Mouse (Mus musculus): ENCODE data around the gene 9530068E07Rik.

DNA sequence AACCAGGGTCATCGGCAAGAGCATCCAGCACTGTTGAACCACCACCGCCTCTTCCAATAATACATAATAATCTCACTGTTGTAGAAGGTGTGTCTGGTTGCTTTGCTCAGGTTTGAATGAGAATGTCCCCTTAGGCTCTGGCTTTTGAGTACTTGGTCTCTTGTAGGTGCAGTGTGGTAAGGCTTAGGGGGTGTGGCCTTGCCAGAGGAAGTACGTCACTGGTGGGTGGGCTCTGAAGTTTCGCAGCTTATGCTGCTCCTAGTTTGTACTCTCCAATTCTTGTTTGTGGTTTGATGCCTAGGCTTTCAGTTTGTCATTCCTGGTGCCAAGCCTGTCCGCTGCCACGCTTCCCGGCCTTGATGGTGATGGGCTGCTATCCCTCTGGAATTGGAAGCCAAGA is 6.3 kb upstream of the 9530068E07Rik start:
- TF ChIP-seq POLR2A (IDR thresholded peaks at IDR 0.05; ENCODE audit: low read depth, low read length), result no peak
- TF ChIP-seq CTCF (IDR thresholded peaks at IDR 0.05; ENCODE audit: extremely low read depth, insufficient read length, insufficient replicate concordance, low read depth, low read length), result no peak
